Mouse (Mus musculus) midbrain, embryonic 10.5 days (tissue): ENCODE data around the gene Tnfsf9. TPM values are rescaled to one million over a fixed set of nuclear protein-coding genes. Genes with fewer than 3 reads are reported as not detected.

Source experiments
- DNase-seq: peaks from one replicate; pipeline ENCODE4 v3.0.0-alpha.2; 2017; ENCODE audit warnings: low spot score
- H3K27ac ChIP-seq: fragments of 300-500 bp; sonication (generic); replicated peaks from 2 replicates; pipeline ENCODE4 v1.5.1; 2016; ENCODE audit warnings: mild to moderate bottlenecking
- H3K27me3 ChIP-seq: fragments of 300-500 bp; sonication (generic); 2 replicates; pipeline ENCODE4 v1.6.1; 2016; ENCODE audit warnings: low read depth, mild to moderate bottlenecking; ENCODE audit not compliant: poor library complexity, severe bottlenecking
- H3K36me3 ChIP-seq: fragments of 300-500 bp; sonication (generic); 2 replicates; pipeline ENCODE4 v1.6.1; 2016; ENCODE audit warnings: mild to moderate bottlenecking, moderate library complexity
- H3K4me1 ChIP-seq: fragments of 300-500 bp; sonication (generic); 2 replicates; pipeline ENCODE4 v1.6.1; 2016
- H3K4me3 ChIP-seq: fragments of 300-500 bp; sonication (generic); 2 replicates; pipeline ENCODE4 v1.5.1; 2016; ENCODE audit warnings: mild to moderate bottlenecking, moderate library complexity
- H3K9me3 ChIP-seq: fragments of 300-500 bp; sonication (generic); replicated peaks from 2 replicates; pipeline ENCODE4 v1.6.1; 2016; ENCODE audit warnings: mild to moderate bottlenecking
- WGBS: fragments of 180-500 bp; shearing (Covaris S2); methylation state at CpG from one replicate; pipeline ENCODE4 v1.1.7; 2016; 5-methylcytosine and 5-hydroxymethylcytosine counted together
- polyA plus RNA-seq: library from polyadenylated mRNA; unstranded; fragments of >200 nt; fragmentation: Nextera tagmentation; extraction: Ambion mirVana; gene quantifications from 2 replicates; pipeline ENCODE4 v1.2.1, GENCODE M21; 2016

Gene Tnfsf9
- polyA plus RNA-seq, 1 experiment from 2014 or later = 12.3 TPM

- 7% methylated on average over 10 of the region's 10 CpGs for WGBS
- H3K9me3 ChIP-seq = no peaks in the 10 kb centered on the region
- DNase-seq = no peak
Observed at GRCm38 (mm10) chr17:57099629-57100325, 5.3 kb upstream of the Tnfsf9 start.

GRCm38 (mm10) chr17:57102276-57102675 lies 2.8 kb upstream of the Tnfsf9 start:
- no peak overlapping the region for H3K27ac ChIP-seq
- H3K9me3 ChIP-seq = no peaks in the 10 kb centered on the region
- DNase-seq = no peak
- no peak overlapping the region for H3K4me3 ChIP-seq
- 85% methylated on average over 2 of the region's 2 CpGs for WGBS
- H3K4me1 ChIP-seq = peaks cover 36% of the 10 kb centered on the region
- H3K27me3 ChIP-seq = no peaks in the 10 kb centered on the region
- peaks cover 6% of the 10 kb centered on the region for H3K36me3 ChIP-seq

More at GRCm38 (mm10) chr17:57099629-57100325, 5.3 kb upstream of the Tnfsf9 start:
- Histone ChIP-seq H3K36me3 (no peaks in the 10 kb centered on the region; the same call in 1 of the 2 replicates), H3K4me1 (peaks cover 25% of the 10 kb centered on the region), H3K4me3 (no peak overlapping the region), H3K27ac (no peak overlapping the region), H3K27me3 (no peaks in the 10 kb centered on the region)

GRCm38 (mm10) chr17:57104496-57104895 lies 629 bp upstream of the Tnfsf9 start:
- no peak for DNase-seq
- no peaks in the 10 kb centered on the region for H3K27me3 ChIP-seq
- H3K4me3 ChIP-seq = peak overlapping the region; percentile 75
- 44% methylated on average over 4 of the region's 4 CpGs for WGBS
- H3K36me3 ChIP-seq = peaks cover 7% of the 10 kb centered on the region
- no peaks in the 10 kb centered on the region for H3K9me3 ChIP-seq
- peak overlapping the region; percentile 91 for H3K27ac ChIP-seq
- peaks cover 38% of the 10 kb centered on the region for H3K4me1 ChIP-seq

GRCm38 (mm10) chr17:57106035-57106368 lies 877 bp downstream of the Tnfsf9 start:
- 5% methylated on average over 9 of the region's 9 CpGs for WGBS
- no peak for DNase-seq

GRCm38 (mm10) chr17:57107064-57107463 lies 1.9 kb downstream of the Tnfsf9 start:
- Histone ChIP-seq H3K27me3 (no peaks in the 10 kb centered on the region), H3K27ac (no peak overlapping the region), H3K36me3 (peaks cover 7% of the 10 kb centered on the region), H3K4me1 (peaks cover 32% of the 10 kb centered on the region), H3K9me3 (no peaks in the 10 kb centered on the region), H3K4me3 (peak overlapping the region; percentile 75; the same call in 1 of the 2 replicates)
- DNase-seq = no peak
- 90% methylated on average over 5 of the region's 5 CpGs for WGBS

More at GRCm38 (mm10) chr17:57106035-57106368, 877 bp downstream of the Tnfsf9 start:
- Histone ChIP-seq H3K36me3 (peaks cover 7% of the 10 kb centered on the region), H3K4me1 (peaks cover 32% of the 10 kb centered on the region), H3K9me3 (no peaks in the 10 kb centered on the region), H3K27me3 (no peaks in the 10 kb centered on the region), H3K27ac (peak overlapping the region; percentile 91), H3K4me3 (peak overlapping the region; percentile 75)

- peaks cover 32% of the 10 kb centered on the region for H3K4me1 ChIP-seq
- no peak overlapping the region for H3K4me3 ChIP-seq
- no peaks in the 10 kb centered on the region for H3K27me3 ChIP-seq
- peaks cover 7% of the 10 kb centered on the region for H3K36me3 ChIP-seq
- H3K9me3 ChIP-seq = no peaks in the 10 kb centered on the region
- DNase-seq = no peak
- WGBS = 83% methylated on average over 7 of the region's 7 CpGs
- H3K27ac ChIP-seq = no peak overlapping the region
Observed at GRCm38 (mm10) chr17:57108040-57108665, 3.0 kb downstream of the Tnfsf9 start.

GRCm38 (mm10) chr17:57108666-57109171 lies 3.6 kb downstream of the Tnfsf9 start:
- Histone ChIP-seq H3K4me1 (peaks cover 32% of the 10 kb centered on the region), H3K27me3 (no peaks in the 10 kb centered on the region), H3K4me3 (no peak overlapping the region), H3K27ac (no peak overlapping the region), H3K36me3 (peaks cover 7% of the 10 kb centered on the region), H3K9me3 (no peaks in the 10 kb centered on the region)
- 71% methylated on average over 5 of the region's 5 CpGs for WGBS
- no peak for DNase-seq

- no peak for DNase-seq
- H3K4me3 ChIP-seq = no peak overlapping the region
- H3K27ac ChIP-seq = no peak overlapping the region
- no peaks in the 10 kb centered on the region for H3K27me3 ChIP-seq
- WGBS = 92% methylated on average over 1 of the region's 1 CpGs
- no peaks in the 10 kb centered on the region for H3K9me3 ChIP-seq
- H3K4me1 ChIP-seq = peaks cover 24% of the 10 kb centered on the region
- peaks cover 7% of the 10 kb centered on the region for H3K36me3 ChIP-seq
Observed at GRCm38 (mm10) chr17:57110005-57110404, 4.9 kb downstream of the Tnfsf9 start.

GRCm38 (mm10) chr17:57112768-57113474 lies 7.8 kb downstream of the Tnfsf9 start:
- Histone ChIP-seq H3K36me3 (no peaks in the 10 kb centered on the region; the same call in 1 of the 2 replicates), H3K27ac (no peak overlapping the region), H3K9me3 (no peaks in the 10 kb centered on the region), H3K27me3 (no peaks in the 10 kb centered on the region), H3K4me3 (no peak overlapping the region), H3K4me1 (no peaks in the 10 kb centered on the region)
- WGBS = 91% methylated on average over 10 of the region's 10 CpGs
- DNase-seq = no peak

GRCm38 (mm10) chr17:57116801-57117200 lies 11.7 kb downstream of the Tnfsf9 start:
- peaks cover 12% of the 10 kb centered on the region for H3K4me1 ChIP-seq
- H3K9me3 ChIP-seq = no peaks in the 10 kb centered on the region
- no peak overlapping the region for H3K4me3 ChIP-seq
- 80% methylated on average over 2 of the region's 2 CpGs for WGBS
- no peak for DNase-seq
- no peak overlapping the region for H3K27ac ChIP-seq
- no peaks in the 10 kb centered on the region for H3K27me3 ChIP-seq
- H3K36me3 ChIP-seq = no peaks in the 10 kb centered on the region

- WGBS = 2% methylated on average over 11 of the region's 11 CpGs
- no peaks in the 10 kb centered on the region for H3K27me3 ChIP-seq
- H3K4me3 ChIP-seq = peak overlapping the region; percentile 32
- H3K27ac ChIP-seq = no peak overlapping the region
- DNase-seq = peak; percentile 47
- H3K9me3 ChIP-seq = no peaks in the 10 kb centered on the region
- no peaks in the 10 kb centered on the region for H3K36me3 ChIP-seq
- H3K4me1 ChIP-seq = peaks cover 12% of the 10 kb centered on the region
Observed at GRCm38 (mm10) chr17:57118524-57119349, 13.6 kb downstream of the Tnfsf9 start.

GRCm38 (mm10) chr17:57121856-57122255 lies 16.7 kb downstream of the Tnfsf9 start:
- DNase-seq = no peak
- no peak overlapping the region for H3K4me3 ChIP-seq
- no peak overlapping the region for H3K27ac ChIP-seq
- 84% methylated on average over 2 of the region's 2 CpGs for WGBS
- H3K9me3 ChIP-seq = no peaks in the 10 kb centered on the region
- no peaks in the 10 kb centered on the region for H3K36me3 ChIP-seq
- H3K4me1 ChIP-seq = peaks cover 12% of the 10 kb centered on the region
- no peaks in the 10 kb centered on the region for H3K27me3 ChIP-seq
